Mouse (Mus musculus) midbrain, embryonic 14.5 days (tissue): ENCODE data around the gene Fsd1l. TPM values are rescaled to one million over a fixed set of nuclear protein-coding genes. Genes with fewer than 3 reads are reported as not detected.

Experiments used
- ATAC-seq: fragments of 200-750 bp; cut with Nextera tagmentation; 2 replicates; pipeline ENCODE4 v1.8.0; 2017; ENCODE audit warnings: moderate number of reproducible peaks, moderate library complexity; ENCODE audit not compliant: low FRiP score, low TSS enrichment
- DNase-seq: peaks from one replicate; pipeline ENCODE4 v3.0.0-alpha.2; 2015
- H3K27ac ChIP-seq: fragments of 300-500 bp; sonication (generic); replicated peaks from 2 replicates; pipeline ENCODE4 v1.5.1; 2014; ENCODE audit warnings: mild to moderate bottlenecking, low read depth, low read length, moderate library complexity
- H3K27me3 ChIP-seq: fragments of 300-500 bp; sonication (generic); 2 replicates; pipeline ENCODE4 v1.6.1; 2014; ENCODE audit warnings: low read length, control low read depth, mixed read lengths; ENCODE audit not compliant: control insufficient read depth, insufficient read depth
- H3K36me3 ChIP-seq: fragments of 300-500 bp; sonication (generic); 2 replicates; pipeline ENCODE4 v1.6.1; 2014; ENCODE audit warnings: low read length, control low read depth; ENCODE audit not compliant: control insufficient read depth, insufficient read depth
- H3K4me1 ChIP-seq: fragments of 300-500 bp; sonication (generic); 2 replicates; pipeline ENCODE4 v1.6.1; 2014; ENCODE audit warnings: mild to moderate bottlenecking, antibody characterized with exemption, low read length, control low read depth; ENCODE audit not compliant: control insufficient read depth, insufficient read depth
- H3K4me2 ChIP-seq: fragments of 300-500 bp; sonication (generic); 2 replicates; pipeline ENCODE4 v1.6.1; 2014; ENCODE audit warnings: mild to moderate bottlenecking, low read length, moderate library complexity
- H3K4me3 ChIP-seq: fragments of 300-500 bp; sonication (generic); replicated peaks from 2 replicates; pipeline ENCODE4 v1.5.1; 2014; ENCODE audit warnings: low read depth, low read length
- H3K9ac ChIP-seq: fragments of 300-500 bp; sonication (generic); replicated peaks from 2 replicates; pipeline ENCODE4 v1.6.1; 2014; ENCODE audit warnings: mild to moderate bottlenecking, low read length, moderate library complexity
- H3K9me3 ChIP-seq: fragments of 300-500 bp; sonication (generic); 2 replicates; pipeline ENCODE4 v1.6.1; 2016; ENCODE audit warnings: low read length, control low read depth, mixed read lengths; ENCODE audit not compliant: control insufficient read depth
- WGBS: fragments of 180-500 bp; shearing (Covaris S2); extraction: QIAGEN DNeasy Blood & Tissue Kit; methylation state at CpG from one replicate; pipeline ENCODE4 v1.1.7; 2014; 5-methylcytosine and 5-hydroxymethylcytosine counted together
- polyA plus RNA-seq: library from polyadenylated mRNA; unstranded; fragments of >200 nt; fragmentation: Nextera tagmentation; extraction: Ambion mirVana; gene quantifications from 2 replicates; pipeline ENCODE4 v1.2.1, GENCODE M21; 2014

Gene Fsd1l
- polyA plus RNA-seq, 1 experiment from 2014 or later, result 37.0 TPM

DNA sequence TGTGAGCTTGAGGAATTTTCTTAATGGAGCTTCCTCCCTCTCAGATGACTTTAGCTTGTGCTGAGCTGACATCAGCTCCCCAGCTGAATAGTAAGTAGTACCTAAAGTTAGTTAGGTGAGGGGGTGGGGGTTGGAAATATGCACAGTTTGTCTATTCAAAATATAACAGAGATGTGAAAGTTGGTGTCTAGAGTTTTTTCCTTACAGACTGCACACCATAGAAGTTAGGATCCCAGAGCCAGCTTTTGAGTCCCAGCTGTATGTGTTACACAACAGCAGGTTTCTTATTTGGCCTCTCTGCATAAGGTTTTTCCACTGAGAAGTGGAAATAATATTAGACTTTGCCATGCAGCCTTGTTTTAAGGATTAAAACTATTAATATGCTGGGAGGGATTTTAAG, 118.6 kb downstream of the Fsd1l start:
- Histone ChIP-seq H3K4me3 (no peak overlapping the region), H3K4me2 (no peak overlapping the region), H3K36me3 (peaks cover 34% of the 10 kb centered on the region), H3K27me3 (no peaks in the 10 kb centered on the region), H3K9me3 (no peaks in the 10 kb centered on the region), H3K4me1 (no peaks in the 10 kb centered on the region), H3K9ac (no peak overlapping the region), H3K27ac (no peak overlapping the region)
- ATAC-seq, result no peak
- DNase-seq, result no peak

DNA sequence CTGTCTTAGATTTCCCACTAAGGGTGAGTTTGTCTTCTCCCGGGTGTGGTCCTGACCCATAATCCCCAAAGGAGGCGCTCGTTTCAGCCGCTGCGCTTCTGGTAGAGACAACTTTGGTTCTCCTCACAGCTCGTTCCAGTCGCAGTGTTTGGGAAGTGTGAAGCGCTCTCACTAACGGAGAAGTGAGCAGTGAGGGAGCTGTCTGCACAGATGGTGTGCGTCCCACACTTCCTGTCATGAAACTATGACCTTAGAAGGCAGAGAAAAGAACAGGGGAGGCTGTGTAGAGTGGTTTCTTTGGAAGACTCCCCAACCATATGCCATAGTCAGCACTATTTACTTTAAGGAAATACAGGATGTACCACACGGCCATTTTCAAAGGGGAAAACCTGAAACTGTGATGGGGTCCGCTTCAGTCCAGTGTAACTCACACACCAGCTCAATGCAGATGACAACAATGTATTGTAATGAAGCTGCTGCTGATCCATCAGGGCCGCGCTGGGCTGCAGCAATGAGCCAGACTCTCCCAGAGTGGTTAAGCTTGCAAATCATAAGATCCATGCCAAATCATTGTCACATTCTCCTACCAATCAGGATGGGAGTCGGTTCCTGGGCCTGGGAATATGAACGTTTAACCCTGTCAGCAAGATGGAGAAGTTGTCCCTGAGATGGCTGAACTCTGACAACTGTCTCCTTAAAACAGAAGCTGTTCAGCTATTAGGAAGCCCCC, 119.3 kb downstream of the Fsd1l start:
- no peaks in the 10 kb centered on the region for H3K4me1 ChIP-seq
- H3K4me2 ChIP-seq, result no peak overlapping the region
- no peak overlapping the region for H3K4me3 ChIP-seq
- no peaks in the 10 kb centered on the region for H3K9me3 ChIP-seq
- no peaks in the 10 kb centered on the region for H3K27me3 ChIP-seq
- no peak overlapping the region for H3K9ac ChIP-seq
- ATAC-seq (no peak), DNase-seq (no peak)
- peaks cover 35% of the 10 kb centered on the region for H3K36me3 ChIP-seq
- no peak overlapping the region for H3K27ac ChIP-seq
- 84% methylated on average over 16 of the region's 16 CpGs for WGBS

Other genes with a start within 250 kb of the Fsd1l start
- gene Slc44a1, start 191.1 kb upstream of the Fsd1l start, polyA plus RNA-seq, result 12.0 and 16.1 TPM in 2 replicates
- 20.1 and 22.9 TPM in 2 replicates for gene Fktn, start 82.5 kb downstream of the Fsd1l start, polyA plus RNA-seq
- 10.5 and 19.4 TPM in 2 replicates for gene Tal2, start 148.2 kb downstream of the Fsd1l start, polyA plus RNA-seq
- 9.4 and 11.9 TPM in 2 replicates for gene Tmem38b, start 194.6 kb downstream of the Fsd1l start, polyA plus RNA-seq